Mouse (Mus musculus) midbrain, embryonic 12.5 days (tissue): ENCODE measurements around the gene Gpr157. TPM values are rescaled to one million over a fixed set of nuclear protein-coding genes. Genes with fewer than 3 reads are reported as not detected.

Source experiments
- ATAC-seq: fragments of 200-750 bp; cut with Nextera tagmentation; 2 replicates; pipeline ENCODE4 v1.8.0; 2017; ENCODE audit warnings: low read depth, moderate TSS enrichment, moderate library complexity; ENCODE audit not compliant: low FRiP score
- H3K27ac ChIP-seq: fragments of 300-500 bp; sonication (generic); replicated peaks from 2 replicates; pipeline ENCODE4 v1.5.1; 2016; ENCODE audit warnings: mild to moderate bottlenecking
- H3K27me3 ChIP-seq: fragments of 300-500 bp; sonication (generic); 2 replicates; pipeline ENCODE4 v1.6.1; 2016; ENCODE audit warnings: mild to moderate bottlenecking
- H3K36me3 ChIP-seq: fragments of 300-500 bp; sonication (generic); 2 replicates; pipeline ENCODE4 v1.6.1; 2016
- H3K4me1 ChIP-seq: fragments of 300-500 bp; sonication (generic); 2 replicates; pipeline ENCODE4 v1.6.1; 2016
- H3K4me2 ChIP-seq: fragments of 300-500 bp; sonication (generic); replicated peaks from 2 replicates; pipeline ENCODE4 v1.6.1; 2016; ENCODE audit warnings: mild to moderate bottlenecking, moderate library complexity
- H3K4me3 ChIP-seq: fragments of 300-500 bp; sonication (generic); 2 replicates; pipeline ENCODE4 v1.5.1; 2016; ENCODE audit warnings: mild to moderate bottlenecking
- H3K9ac ChIP-seq: fragments of 300-500 bp; sonication (generic); replicated peaks from 2 replicates; pipeline ENCODE4 v1.6.1; 2016; ENCODE audit warnings: mild to moderate bottlenecking, moderate library complexity
- H3K9me3 ChIP-seq: fragments of 300-500 bp; sonication (generic); 2 replicates; pipeline ENCODE4 v1.6.1; 2016; ENCODE audit warnings: mild to moderate bottlenecking
- WGBS: fragments of 180-500 bp; shearing (Covaris S2); methylation state at CpG from one replicate; pipeline ENCODE4 v1.1.7; 2016; 5-methylcytosine and 5-hydroxymethylcytosine counted together
- microRNA counts: library from miRNA; unstranded; fragments of <30 nt; microRNA quantifications from one replicate; lab custom pipeline; 2017
- microRNA-seq: library from miRNA; unstranded; fragments of <30 nt; microRNA quantifications from one replicate; pipeline ENCODE4, GENCODE M21; 2017
- polyA plus RNA-seq: library from polyadenylated mRNA; unstranded; fragments of >200 nt; fragmentation: Nextera tagmentation; extraction: Ambion mirVana; gene quantifications from 2 replicates; pipeline ENCODE4 v1.2.1, GENCODE M21; 2016

The Gpr157 gene
- polyA plus RNA-seq, 1 experiment from 2014 or later: 0.43 TPM

- Histone ChIP-seq H3K27ac (no peak overlapping the region), H3K4me3 (no peak overlapping the region), H3K27me3 (peaks cover 32% of the 10 kb centered on the region; the same call in 1 of the 2 replicates), H3K9ac (no peak overlapping the region), H3K9me3 (no peaks in the 10 kb centered on the region), H3K36me3 (no peaks in the 10 kb centered on the region), H3K4me2 (no peak overlapping the region), H3K4me1 (peaks cover 19% of the 10 kb centered on the region)
- no peak for ATAC-seq
- WGBS: 83% methylated on average over 7 of the region's 7 CpGs
Observed at GRCm38 (mm10) chr4:150137368-150138083, 50.4 kb downstream of the Gpr157 start.

- H3K4me1 ChIP-seq: peaks cover 14% of the 10 kb centered on the region
- no peaks in the 10 kb centered on the region for H3K36me3 ChIP-seq
- peak overlapping the region; percentile 43 for H3K4me2 ChIP-seq
- WGBS: 35% methylated on average over 9 of the region's 9 CpGs
- no peak overlapping the region for H3K27ac ChIP-seq
- peaks cover 26% of the 10 kb centered on the region; the same call in 1 of the 2 replicates for H3K27me3 ChIP-seq
- no peaks in the 10 kb centered on the region for H3K9me3 ChIP-seq
- no peak overlapping the region for H3K9ac ChIP-seq
- peak; percentile 73 for ATAC-seq
- H3K4me3 ChIP-seq: peak overlapping the region; percentile 21
Observed at GRCm38 (mm10) chr4:150138084-150138543, 50.9 kb downstream of the Gpr157 start.

GRCm38 (mm10) chr4:150139090-150139489, 51.9 kb downstream of the Gpr157 start:
- Histone ChIP-seq H3K27me3 (0 out of 2 replicates have a peak, but pooled peaks cover 17% of the 10 kb centered on the region), H3K27ac (no peak overlapping the region), H3K4me1 (peaks cover 12% of the 10 kb centered on the region), H3K9me3 (0 out of 2 replicates have a peak, but pooled peaks cover 4% of the 10 kb centered on the region), H3K4me3 (no peak overlapping the region), H3K4me2 (no peak overlapping the region), H3K36me3 (no peaks in the 10 kb centered on the region), H3K9ac (no peak overlapping the region)
- no peak for ATAC-seq
- WGBS: 74% methylated on average over 13 of the region's 13 CpGs

GRCm38 (mm10) chr4:150140346-150140745, 53.2 kb downstream of the Gpr157 start:
- H3K4me3 ChIP-seq: no peak overlapping the region
- H3K4me1 ChIP-seq: peaks cover 12% of the 10 kb centered on the region
- no peaks in the 10 kb centered on the region for H3K36me3 ChIP-seq
- WGBS: 77% methylated on average over 7 of the region's 7 CpGs
- 0 out of 2 replicates have a peak, but pooled peaks cover 5% of the 10 kb centered on the region for H3K9me3 ChIP-seq
- no peak overlapping the region for H3K27ac ChIP-seq
- H3K27me3 ChIP-seq: 0 out of 2 replicates have a peak, but pooled peaks cover 12% of the 10 kb centered on the region
- ATAC-seq: no peak
- H3K4me2 ChIP-seq: no peak overlapping the region
- no peak overlapping the region for H3K9ac ChIP-seq

- H3K4me3 ChIP-seq: no peak overlapping the region
- no peak overlapping the region for H3K27ac ChIP-seq
- H3K4me1 ChIP-seq: peaks cover 2% of the 10 kb centered on the region; the same call in 1 of the 2 replicates
- H3K4me2 ChIP-seq: no peak overlapping the region
- H3K27me3 ChIP-seq: no peaks in the 10 kb centered on the region
- no peak overlapping the region for H3K9ac ChIP-seq
- H3K36me3 ChIP-seq: no peaks in the 10 kb centered on the region
- peaks cover 13% of the 10 kb centered on the region; the same call in 1 of the 2 replicates for H3K9me3 ChIP-seq
- 19% methylated on average over 12 of the region's 12 CpGs for WGBS
- ATAC-seq: no peak
Observed at GRCm38 (mm10) chr4:150144242-150144641, 57.1 kb downstream of the Gpr157 start.

- H3K9me3 ChIP-seq: peaks cover 15% of the 10 kb centered on the region; the same call in 1 of the 2 replicates
- no peak overlapping the region for H3K4me3 ChIP-seq
- no peak for ATAC-seq
- no peaks in the 10 kb centered on the region for H3K4me1 ChIP-seq
- WGBS: 85% methylated on average over 4 of the region's 4 CpGs
- no peak overlapping the region for H3K4me2 ChIP-seq
- H3K27me3 ChIP-seq: no peaks in the 10 kb centered on the region
- H3K9ac ChIP-seq: no peak overlapping the region
- H3K27ac ChIP-seq: no peak overlapping the region
- H3K36me3 ChIP-seq: no peaks in the 10 kb centered on the region
Observed at GRCm38 (mm10) chr4:150146286-150146685, 59.1 kb downstream of the Gpr157 start.

GRCm38 (mm10) chr4:150151045-150151444, 63.9 kb downstream of the Gpr157 start:
- no peaks in the 10 kb centered on the region for H3K4me1 ChIP-seq
- WGBS: 80% methylated on average over 7 of the region's 7 CpGs
- H3K27me3 ChIP-seq: no peaks in the 10 kb centered on the region; the same call in 1 of the 2 replicates
- H3K4me2 ChIP-seq: no peak overlapping the region
- H3K4me3 ChIP-seq: no peak overlapping the region
- H3K9ac ChIP-seq: no peak overlapping the region
- no peaks in the 10 kb centered on the region for H3K36me3 ChIP-seq
- ATAC-seq: no peak
- H3K9me3 ChIP-seq: peaks cover 13% of the 10 kb centered on the region; the same call in 1 of the 2 replicates
- no peak overlapping the region for H3K27ac ChIP-seq

- whole genome bisulfite sequencing: 85% methylated on average over 8 of the region's 8 CpGs
- ATAC-seq: no peak
Observed at GRCm38 (mm10) chr4:150152483-150152882, 65.3 kb downstream of the Gpr157 start.

GRCm38 (mm10) chr4:150155301-150155700, 68.1 kb downstream of the Gpr157 start:
- no peak overlapping the region for H3K9ac ChIP-seq
- H3K36me3 ChIP-seq: no peaks in the 10 kb centered on the region
- WGBS: 86% methylated on average over 4 of the region's 4 CpGs
- no peak overlapping the region for H3K4me2 ChIP-seq
- peaks cover 5% of the 10 kb centered on the region; the same call in 1 of the 2 replicates for H3K9me3 ChIP-seq
- H3K27me3 ChIP-seq: peaks cover 3% of the 10 kb centered on the region; the same call in 1 of the 2 replicates
- no peaks in the 10 kb centered on the region for H3K4me1 ChIP-seq
- H3K4me3 ChIP-seq: no peak overlapping the region
- no peak for ATAC-seq
- H3K27ac ChIP-seq: no peak overlapping the region

More at GRCm38 (mm10) chr4:150152483-150152882, 65.3 kb downstream of the Gpr157 start:
- H3K27ac ChIP-seq: no peak overlapping the region
- H3K4me3 ChIP-seq: no peak overlapping the region
- H3K4me1 ChIP-seq: no peaks in the 10 kb centered on the region
- no peak overlapping the region for H3K4me2 ChIP-seq
- peaks cover 12% of the 10 kb centered on the region; the same call in 1 of the 2 replicates for H3K9me3 ChIP-seq
- H3K27me3 ChIP-seq: no peaks in the 10 kb centered on the region; the same call in 1 of the 2 replicates
- no peak overlapping the region for H3K9ac ChIP-seq
- no peaks in the 10 kb centered on the region for H3K36me3 ChIP-seq

MicroRNAs encoded within 50 kb of the gene (microRNA counts, 519-probe panel; counts per million panel counts)
- not detected for microRNA mmu-miR-34a (lab: Ali Mortazavi, UCI)

Small RNAs within 50 kb of the gene (microRNA-seq; reads per million reads assigned to microRNA genes)
- 104 reads per million, percentile 51 among the genes with 10 or more reads in this experiment for gene Mir34a

Other genes starting within 250 kb of the Gpr157 start
- 8.0 and 11.8 TPM in 2 replicates for gene Spsb1, start 132.3 kb upstream of the Gpr157 start, polyA plus RNA-seq
- gene H6pd, start 78.3 kb upstream of the Gpr157 start, polyA plus RNA-seq: 2.9 and 4.1 TPM in 2 replicates
- 1.4 and 1.8 TPM in 2 replicates for gene Slc2a5, start 31.9 kb downstream of the Gpr157 start, polyA plus RNA-seq
- not detected in 2 replicates for gene Slc2a7, start 61.6 kb downstream of the Gpr157 start, polyA plus RNA-seq
- not detected in 2 replicates for gene Car6, start 114.0 kb downstream of the Gpr157 start, polyA plus RNA-seq
- 1,057 and 1,083 TPM in 2 replicates for gene Eno1, start 149.4 kb downstream of the Gpr157 start, polyA plus RNA-seq
- gene Rere, start 194.3 kb downstream of the Gpr157 start, polyA plus RNA-seq: 50.7 and 59.1 TPM in 2 replicates